Mouse (Mus musculus): Measurements from ENCODE around the gene Acss3. TPM values are rescaled to one million over a fixed set of nuclear protein-coding genes. Genes with fewer than 3 reads are reported as not detected.

The Acss3 gene
- total and polyA plus RNA-seq, 2 experiments: 10.0 to 87.9 TPM

DNA sequence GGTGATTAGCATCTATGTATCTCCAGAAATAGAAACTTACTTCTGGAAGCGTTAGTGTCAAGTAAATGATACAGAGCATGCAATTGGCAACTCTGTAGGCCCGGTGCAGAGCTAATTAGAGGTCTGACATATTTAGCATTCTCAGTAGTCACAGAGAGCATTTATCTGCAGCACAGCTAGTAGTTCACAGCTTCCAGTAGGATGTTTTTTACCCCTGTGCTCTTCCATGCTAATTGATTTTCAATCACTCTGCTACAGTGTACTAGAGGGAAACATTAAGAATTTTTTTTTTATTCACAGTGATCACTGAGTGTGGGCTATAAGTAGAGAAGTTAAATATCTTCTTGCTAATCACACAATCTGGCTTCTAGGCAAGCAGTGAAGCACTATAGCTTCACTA lies 112.3 kb downstream of the Acss3 start:
- Histone ChIP-seq H3K27ac (replicated peaks; ENCODE audit: insufficient read depth, low read depth, low read length) (no peak overlapping the region), H3K4me3 (ENCODE audit: insufficient read depth, low read depth, low read length) (no peak overlapping the region), H3K4me1 (ENCODE audit: control insufficient read depth, insufficient read depth, low read length) (no peaks in the 10 kb centered on the region), H3K9ac (ENCODE audit: low read depth, low read length) (no peak overlapping the region), H3K27me3 (ENCODE audit: control insufficient read depth, insufficient read depth, low read length) (no peaks in the 10 kb centered on the region), H3K36me3 (ENCODE audit: control insufficient read depth, insufficient read depth, low read length) (no peaks in the 10 kb centered on the region), H3K79me2 (ENCODE audit: control insufficient read depth, insufficient read depth, low read length) (no peaks in the 10 kb centered on the region)
- 70% methylated on average over 2 of the region's 2 CpGs for WGBS
- DNase-seq (ENCODE audit: extremely low read depth, low read depth, low spot score): no peak
- TF ChIP-seq CTCF (IDR thresholded peaks at IDR 0.05; ENCODE audit: low read depth, low read length) (no peak), POLR2A (IDR thresholded peaks at IDR 0.05; ENCODE audit: extremely low read depth, insufficient read depth, low read length) (no peak)

DNA sequence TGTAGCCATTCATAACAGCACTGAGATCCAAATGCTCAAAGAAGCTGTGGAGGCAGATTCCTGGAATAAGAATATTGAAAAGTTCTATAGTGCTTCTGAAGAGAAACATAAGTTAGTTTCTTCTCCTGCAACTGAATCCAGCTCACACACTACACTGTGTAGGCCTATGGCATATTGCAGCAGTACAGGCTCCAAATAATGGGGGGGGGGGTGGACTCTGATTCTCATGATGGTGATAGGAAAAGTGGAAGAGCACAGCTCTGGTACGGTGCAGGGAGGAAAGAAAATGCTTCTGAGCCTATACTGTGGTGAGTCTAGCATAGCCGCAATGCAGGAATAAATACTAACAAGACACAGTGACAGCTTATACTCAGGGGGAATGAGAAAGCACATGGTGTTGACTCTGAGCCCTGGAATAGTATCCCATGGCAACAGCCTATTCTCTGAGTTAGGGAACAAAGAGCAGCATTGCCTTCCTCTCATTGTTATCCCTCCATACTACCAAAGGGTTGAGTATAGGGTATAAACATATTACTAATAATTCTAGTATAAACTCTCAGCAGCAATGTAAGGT lies 125.3 kb downstream of the Acss3 start:
- H3K27ac ChIP-seq (replicated peaks; ENCODE audit: insufficient read depth, low read depth, low read length): no peak overlapping the region
- H3K4me3 ChIP-seq (ENCODE audit: insufficient read depth, low read depth, low read length): no peak overlapping the region
- H3K27me3 ChIP-seq (ENCODE audit: control insufficient read depth, insufficient read depth, low read length): no peaks in the 10 kb centered on the region

GRCm38 (mm10) chr10:106989478-106989877 lies 134.0 kb downstream of the Acss3 start:
- no peak overlapping the region for H3K27ac ChIP-seq (replicated peaks; ENCODE audit: insufficient read depth, low read depth, low read length)
- H3K79me2 ChIP-seq (ENCODE audit: control insufficient read depth, insufficient read depth, low read length): no peaks in the 10 kb centered on the region
- 83% methylated on average over 4 of the region's 4 CpGs for WGBS
- TF ChIP-seq POLR2A (IDR thresholded peaks at IDR 0.05; ENCODE audit: extremely low read depth, insufficient read depth, low read length) (no peak), CTCF (IDR thresholded peaks at IDR 0.05; ENCODE audit: low read depth, low read length) (no peak)
- no peak for DNase-seq (ENCODE audit: extremely low read depth, low read depth, low spot score)
- H3K27me3 ChIP-seq (ENCODE audit: control insufficient read depth, insufficient read depth, low read length): no peaks in the 10 kb centered on the region
- no peak overlapping the region for H3K4me3 ChIP-seq (ENCODE audit: insufficient read depth, low read depth, low read length)
- no peaks in the 10 kb centered on the region for H3K36me3 ChIP-seq (ENCODE audit: control insufficient read depth, insufficient read depth, low read length)
- H3K4me1 ChIP-seq (ENCODE audit: control insufficient read depth, insufficient read depth, low read length): no peaks in the 10 kb centered on the region
- H3K9ac ChIP-seq (ENCODE audit: low read depth, low read length): no peak overlapping the region

More for the DNA sequence above, 125.3 kb downstream of the Acss3 start:
- no peak for DNase-seq (ENCODE audit: extremely low read depth, low read depth, low spot score)
- no peaks in the 10 kb centered on the region for H3K4me1 ChIP-seq (ENCODE audit: control insufficient read depth, insufficient read depth, low read length)
- WGBS: 93% methylated on average over 2 of the region's 2 CpGs
- H3K79me2 ChIP-seq (ENCODE audit: control insufficient read depth, insufficient read depth, low read length): no peaks in the 10 kb centered on the region
- no peak overlapping the region for H3K9ac ChIP-seq (ENCODE audit: low read depth, low read length)
- TF ChIP-seq POLR2A (IDR thresholded peaks at IDR 0.05; ENCODE audit: extremely low read depth, insufficient read depth, low read length): no peak
- TF ChIP-seq CTCF (IDR thresholded peaks at IDR 0.05; ENCODE audit: low read depth, low read length): no peak
- H3K36me3 ChIP-seq (ENCODE audit: control insufficient read depth, insufficient read depth, low read length): no peaks in the 10 kb centered on the region

DNA sequence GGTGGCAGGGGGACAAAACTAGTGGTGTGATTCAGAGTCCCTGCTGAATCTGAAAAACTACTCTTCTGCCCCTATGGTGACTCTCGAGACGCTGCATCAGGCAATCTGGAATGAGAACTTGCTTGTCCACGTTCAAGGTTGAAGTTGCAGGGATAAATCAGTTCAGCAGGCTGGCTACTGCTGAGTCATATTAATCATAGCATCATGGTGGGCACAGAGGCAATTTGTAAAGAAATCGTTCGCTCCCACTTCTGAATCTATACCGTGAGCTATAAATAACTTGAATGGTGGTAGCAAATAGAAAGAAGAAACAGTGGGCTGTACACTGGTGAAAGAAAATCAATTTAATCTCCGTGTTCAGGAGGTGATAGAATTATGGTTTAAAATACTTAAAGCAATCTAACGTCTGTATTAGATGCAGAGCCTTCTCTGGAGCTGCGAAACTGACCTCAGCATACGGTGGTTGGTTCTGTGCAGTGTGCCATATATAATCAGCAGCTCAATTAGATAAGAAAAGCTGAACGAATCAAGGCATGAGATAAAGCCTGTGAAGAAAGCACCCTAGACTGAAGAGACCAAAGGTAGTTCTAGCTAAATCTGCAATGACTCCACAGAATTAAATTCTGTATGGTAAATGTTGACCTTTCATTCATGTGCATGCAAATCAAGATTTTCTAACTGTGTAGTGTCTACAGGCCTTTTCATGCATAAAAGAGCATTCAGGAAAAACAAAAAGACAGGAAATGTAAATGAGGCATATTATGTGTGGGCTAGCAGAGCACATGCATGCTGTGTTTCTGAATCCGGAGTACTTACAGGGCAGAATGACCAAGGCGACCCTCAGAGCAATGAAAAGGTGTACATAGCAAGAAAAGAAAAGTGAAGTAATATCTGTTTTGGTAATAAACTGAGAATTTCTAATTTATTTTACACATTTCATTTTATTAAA lies 148.0 kb downstream of the Acss3 start:
- Histone ChIP-seq H3K9ac (ENCODE audit: low read depth, low read length) (no peak overlapping the region), H3K79me2 (ENCODE audit: control insufficient read depth, insufficient read depth, low read length) (no peaks in the 10 kb centered on the region), H3K27me3 (ENCODE audit: control insufficient read depth, insufficient read depth, low read length) (no peaks in the 10 kb centered on the region), H3K36me3 (ENCODE audit: control insufficient read depth, insufficient read depth, low read length) (no peaks in the 10 kb centered on the region), H3K4me1 (ENCODE audit: control insufficient read depth, insufficient read depth, low read length) (no peaks in the 10 kb centered on the region), H3K4me3 (ENCODE audit: insufficient read depth, low read depth, low read length) (no peak overlapping the region), H3K27ac (replicated peaks; ENCODE audit: insufficient read depth, low read depth, low read length) (no peak overlapping the region)
- DNase-seq (ENCODE audit: extremely low read depth, low read depth, low spot score): no peak
- WGBS: 81% methylated on average over 13 of the region's 13 CpGs
- no peak for TF ChIP-seq CTCF (IDR thresholded peaks at IDR 0.05; ENCODE audit: low read depth, low read length)
- TF ChIP-seq POLR2A (IDR thresholded peaks at IDR 0.05; ENCODE audit: extremely low read depth, insufficient read depth, low read length): no peak

- TF ChIP-seq CTCF (IDR thresholded peaks at IDR 0.05; ENCODE audit: low read depth, low read length) (no peak), POLR2A (IDR thresholded peaks at IDR 0.05; ENCODE audit: extremely low read depth, insufficient read depth, low read length) (no peak)
- DNase-seq (ENCODE audit: extremely low read depth, low read depth, low spot score): no peak
- H3K27me3 ChIP-seq (ENCODE audit: control insufficient read depth, insufficient read depth, low read length): no peaks in the 10 kb centered on the region
- no peak overlapping the region for H3K9ac ChIP-seq (ENCODE audit: low read depth, low read length)
- H3K27ac ChIP-seq (replicated peaks; ENCODE audit: insufficient read depth, low read depth, low read length): no peak overlapping the region
- H3K4me1 ChIP-seq (ENCODE audit: control insufficient read depth, insufficient read depth, low read length): peaks cover 2% of the 10 kb centered on the region; the same call in 1 of the 2 replicates
- no peaks in the 10 kb centered on the region for H3K36me3 ChIP-seq (ENCODE audit: control insufficient read depth, insufficient read depth, low read length)
- no peaks in the 10 kb centered on the region for H3K79me2 ChIP-seq (ENCODE audit: control insufficient read depth, insufficient read depth, low read length)
- WGBS: 77% methylated on average over 3 of the region's 3 CpGs
- H3K4me3 ChIP-seq (ENCODE audit: insufficient read depth, low read depth, low read length): no peak overlapping the region
Measured at GRCm38 (mm10) chr10:106959026-106959425, 164.4 kb downstream of the Acss3 start.

Data from liver, adult 2 months (tissue).